Mouse (Mus musculus): Measurements from ENCODE around the gene B3galt4. TPM values are rescaled to one million over a fixed set of nuclear protein-coding genes. Genes with fewer than 3 reads are reported as not detected.

The B3galt4 gene
- polyA plus RNA-seq, 1 experiment from 2014 or later = 13.1 TPM

DNA sequence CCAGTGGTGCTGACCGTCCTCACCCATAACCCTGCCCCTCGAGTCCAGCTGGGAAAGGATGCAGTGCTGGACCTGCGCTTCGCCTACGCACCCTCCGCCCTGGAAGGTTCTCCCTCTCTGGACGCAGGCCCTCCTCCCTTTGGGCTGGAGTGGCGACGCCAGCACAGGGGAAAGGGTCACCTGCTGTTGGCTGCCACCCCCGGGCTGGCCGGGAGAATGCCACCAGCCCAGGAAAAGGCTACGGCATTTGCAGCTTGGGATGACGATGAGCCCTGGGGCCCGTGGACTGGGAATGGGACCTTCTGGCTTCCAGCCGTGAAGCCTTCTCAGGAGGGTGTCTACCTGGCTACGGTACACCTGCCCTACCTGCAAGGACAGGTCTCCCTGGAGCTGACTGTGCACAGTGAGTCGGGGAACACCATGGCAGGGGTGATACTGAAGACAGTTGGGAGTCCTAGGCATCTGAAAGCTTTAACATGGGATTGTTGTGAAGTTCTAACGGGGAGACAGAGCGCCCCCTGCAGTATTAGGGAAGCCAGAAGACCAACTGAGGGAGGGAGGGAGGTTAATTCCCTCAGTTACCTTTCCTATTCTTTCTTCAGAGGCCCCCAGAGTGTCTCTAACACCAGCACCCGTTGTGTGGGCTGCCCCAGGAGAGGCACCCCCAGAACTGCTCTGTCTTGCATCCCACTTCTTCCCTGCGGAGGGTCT is 25.7 kb downstream of the B3galt4 start:
- 85% methylated on average over 21 of the region's 21 CpGs for WGBS
- Histone ChIP-seq H3K36me3 (peaks cover 9% of the 10 kb centered on the region; the same call in 1 of the 2 replicates), H3K4me2 (no peak overlapping the region), H3K4me3 (replicated peaks) (no peak overlapping the region), H3K4me1 (peaks cover 22% of the 10 kb centered on the region), H3K27me3 (replicated peaks) (no peaks in the 10 kb centered on the region), H3K27ac (replicated peaks) (no peak overlapping the region), H3K9me3 (replicated peaks) (no peaks in the 10 kb centered on the region), H3K9ac (replicated peaks) (no peak overlapping the region)
- ATAC-seq (ENCODE audit: low FRiP score) = no peak

- no peak for ATAC-seq (ENCODE audit: low FRiP score)
- no peak overlapping the region for H3K4me3 ChIP-seq (replicated peaks)
- no peaks in the 10 kb centered on the region for H3K9me3 ChIP-seq (replicated peaks)
- WGBS = 87% methylated on average over 10 of the region's 10 CpGs
- no peak overlapping the region for H3K9ac ChIP-seq (replicated peaks)
- no peak overlapping the region for H3K4me2 ChIP-seq
- H3K36me3 ChIP-seq = peaks cover 9% of the 10 kb centered on the region; the same call in 1 of the 2 replicates
- H3K27ac ChIP-seq (replicated peaks) = no peak overlapping the region
- H3K4me1 ChIP-seq = peaks cover 30% of the 10 kb centered on the region
- H3K27me3 ChIP-seq (replicated peaks) = no peaks in the 10 kb centered on the region
Observed at GRCm38 (mm10) chr17:33924577-33925283, 26.6 kb downstream of the B3galt4 start.

DNA sequence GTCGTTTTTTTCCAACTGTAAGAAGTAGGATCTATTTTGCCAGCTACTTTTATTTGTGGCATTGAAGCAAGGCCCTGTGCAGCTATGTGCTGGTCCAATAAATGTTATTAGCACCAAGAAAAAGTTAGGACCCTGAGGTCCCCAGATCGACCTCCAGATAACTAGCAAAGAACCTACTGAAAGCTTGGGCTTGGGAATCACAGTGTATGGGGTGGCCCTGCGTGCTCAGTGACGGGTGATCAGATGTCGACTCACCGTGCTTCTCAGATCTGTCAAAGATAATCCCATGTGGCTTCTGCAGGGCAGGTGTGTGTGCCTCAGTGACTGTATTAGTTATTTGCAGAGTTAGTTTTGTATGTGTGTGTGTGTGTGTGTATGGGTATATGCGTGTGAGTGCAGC is 29.9 kb downstream of the B3galt4 start:
- 0 out of 2 replicates have a peak overlapping the region, but pooled peaks have one; percentile 60 for H3K27ac ChIP-seq (replicated peaks)
- peak overlapping the region; percentile 70; the same call in 1 of the 2 replicates for H3K4me2 ChIP-seq
- H3K4me1 ChIP-seq = peaks cover 44% of the 10 kb centered on the region
- no peak for ATAC-seq (ENCODE audit: low FRiP score)
- no peaks in the 10 kb centered on the region for H3K9me3 ChIP-seq (replicated peaks)
- no peak overlapping the region for H3K4me3 ChIP-seq (replicated peaks)
- no peak overlapping the region for H3K9ac ChIP-seq (replicated peaks)
- 84% methylated on average over 7 of the region's 7 CpGs for WGBS
- peaks cover 14% of the 10 kb centered on the region; the same call in 1 of the 2 replicates for H3K36me3 ChIP-seq
- H3K27me3 ChIP-seq (replicated peaks) = no peaks in the 10 kb centered on the region

DNA sequence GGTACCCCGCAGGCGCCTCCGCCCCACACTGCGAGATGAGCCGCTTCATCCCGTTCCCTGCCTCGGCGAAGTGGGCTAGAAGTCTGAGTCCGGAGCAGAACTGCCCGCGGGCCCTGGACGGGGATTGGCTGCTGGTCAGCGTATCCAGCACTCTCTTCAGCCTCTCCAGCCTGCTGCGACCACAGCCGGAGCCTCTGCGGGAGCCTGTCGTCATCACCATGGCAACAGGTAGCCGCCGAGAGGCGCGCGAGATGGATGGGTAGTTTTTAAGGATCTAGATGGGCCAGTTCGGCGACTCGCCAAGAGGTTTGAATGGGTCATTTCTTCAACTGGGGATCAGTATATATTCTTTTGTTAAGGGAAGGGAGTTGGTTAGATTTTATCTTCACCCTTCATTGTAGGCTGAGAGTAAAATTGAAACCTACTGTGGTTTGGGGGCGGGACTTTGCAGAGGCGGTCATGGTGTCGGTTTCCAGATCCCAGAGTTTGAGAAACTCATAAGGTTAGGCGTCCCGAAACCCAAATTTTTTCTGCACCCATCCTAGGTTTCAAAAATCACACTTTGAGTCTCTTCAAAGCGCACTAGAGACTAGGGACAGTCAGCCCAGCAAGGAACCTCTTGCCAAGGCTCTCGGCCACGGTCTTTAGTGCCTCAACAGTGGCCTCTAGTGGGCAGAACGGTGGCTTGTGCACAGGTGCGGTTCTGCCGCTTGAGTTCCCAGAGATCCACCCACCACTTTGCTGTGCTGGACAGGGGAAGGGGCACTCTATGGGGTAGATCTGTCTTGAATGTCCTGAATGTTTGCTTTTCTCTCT is 30.8 kb downstream of the B3galt4 start:
- peak overlapping the region; percentile 57 for H3K9ac ChIP-seq (replicated peaks)
- H3K4me1 ChIP-seq = peaks cover 46% of the 10 kb centered on the region
- peak overlapping the region; percentile 60 for H3K27ac ChIP-seq (replicated peaks)
- H3K4me2 ChIP-seq = peak overlapping the region; percentile 70
- peak overlapping the region; percentile 45 for H3K4me3 ChIP-seq (replicated peaks)
- peaks cover 11% of the 10 kb centered on the region; the same call in 1 of the 2 replicates for H3K36me3 ChIP-seq
- H3K27me3 ChIP-seq (replicated peaks) = no peaks in the 10 kb centered on the region
- WGBS = 1% methylated on average over 36 of the region's 36 CpGs
- peak; percentile 11; the same call in 1 of the 2 replicates for ATAC-seq (ENCODE audit: low FRiP score)
- no peaks in the 10 kb centered on the region for H3K9me3 ChIP-seq (replicated peaks)

DNA sequence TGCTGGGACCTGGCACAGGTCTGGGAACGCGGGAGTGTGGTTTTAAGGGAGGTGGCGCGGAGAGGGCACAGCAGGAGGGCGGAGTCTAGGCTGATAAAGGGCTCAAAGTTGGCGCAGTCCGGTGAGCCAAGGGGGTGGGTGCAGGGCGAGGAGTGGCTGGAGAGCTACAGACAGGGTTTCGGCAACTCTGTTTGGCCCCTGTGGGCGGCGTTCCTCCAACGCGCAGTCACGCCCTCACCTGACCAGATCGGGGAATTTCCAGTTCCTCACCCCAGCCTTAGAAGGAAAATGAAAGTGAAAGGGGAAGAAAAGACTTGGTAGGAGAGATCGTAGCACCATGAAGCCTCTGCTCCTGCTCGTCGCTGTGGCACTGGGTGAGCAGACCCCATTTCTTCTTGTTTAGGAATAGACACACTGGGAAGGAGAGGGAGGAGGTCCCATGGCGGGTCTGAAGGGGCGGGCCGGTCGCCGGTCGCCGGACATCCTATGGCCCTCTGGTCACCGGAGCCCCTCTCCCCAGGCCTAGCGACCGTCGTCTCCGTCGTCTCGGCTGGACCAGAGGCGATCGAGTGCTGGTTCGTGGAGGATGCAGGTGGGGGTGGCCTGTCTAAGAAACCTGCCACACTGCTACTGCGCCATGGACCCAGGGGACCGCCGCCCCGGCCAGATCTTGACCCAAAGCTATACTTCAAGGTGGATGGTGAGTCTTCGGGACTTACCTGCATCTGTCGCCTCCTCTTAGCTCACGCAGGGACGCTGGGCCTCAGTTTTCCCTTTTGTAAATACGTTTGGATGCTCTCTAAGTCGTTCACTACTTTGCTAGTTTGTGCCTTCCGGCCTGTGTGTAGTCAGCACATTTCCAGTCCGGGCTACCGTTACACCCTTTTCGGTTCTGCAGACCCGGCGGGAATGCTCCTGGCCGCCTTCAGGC is 31.7 kb downstream of the B3galt4 start:
- 2% methylated on average over 52 of the region's 52 CpGs for WGBS
- Histone ChIP-seq H3K4me1 (peaks cover 53% of the 10 kb centered on the region), H3K9me3 (replicated peaks) (no peaks in the 10 kb centered on the region), H3K9ac (replicated peaks) (peak overlapping the region; percentile 57), H3K27me3 (replicated peaks) (no peaks in the 10 kb centered on the region), H3K4me3 (replicated peaks) (peak overlapping the region; percentile 45), H3K4me2 (peak overlapping the region; percentile 70), H3K27ac (replicated peaks) (peak overlapping the region; percentile 60), H3K36me3 (peaks cover 13% of the 10 kb centered on the region; the same call in 1 of the 2 replicates)
- ATAC-seq (ENCODE audit: low FRiP score) = no peak

- Histone ChIP-seq H3K9ac (replicated peaks) (no peak overlapping the region), H3K4me3 (replicated peaks) (peak overlapping the region; percentile 45), H3K4me2 (peak overlapping the region; percentile 70), H3K36me3 (peaks cover 23% of the 10 kb centered on the region), H3K4me1 (peaks cover 64% of the 10 kb centered on the region), H3K9me3 (replicated peaks) (no peaks in the 10 kb centered on the region), H3K27ac (replicated peaks) (no peak overlapping the region), H3K27me3 (replicated peaks) (no peaks in the 10 kb centered on the region)
- no peak for ATAC-seq (ENCODE audit: low FRiP score)
- WGBS = 62% methylated on average over 37 of the region's 37 CpGs
Observed at GRCm38 (mm10) chr17:33918293-33919203, 32.7 kb downstream of the B3galt4 start.

- H3K9me3 ChIP-seq (replicated peaks) = no peaks in the 10 kb centered on the region
- WGBS = 80% methylated on average over 18 of the region's 18 CpGs
- H3K9ac ChIP-seq (replicated peaks) = no peak overlapping the region
- 0 out of 2 replicates have a peak overlapping the region, but pooled peaks have one; percentile 79 for H3K4me2 ChIP-seq
- H3K36me3 ChIP-seq = peaks cover 29% of the 10 kb centered on the region
- no peaks in the 10 kb centered on the region for H3K27me3 ChIP-seq (replicated peaks)
- H3K27ac ChIP-seq (replicated peaks) = no peak overlapping the region
- ATAC-seq (ENCODE audit: low FRiP score) = no peak
- peaks cover 66% of the 10 kb centered on the region for H3K4me1 ChIP-seq
- no peak overlapping the region for H3K4me3 ChIP-seq (replicated peaks)
Observed at GRCm38 (mm10) chr17:33917656-33918292, 33.5 kb downstream of the B3galt4 start.

DNA sequence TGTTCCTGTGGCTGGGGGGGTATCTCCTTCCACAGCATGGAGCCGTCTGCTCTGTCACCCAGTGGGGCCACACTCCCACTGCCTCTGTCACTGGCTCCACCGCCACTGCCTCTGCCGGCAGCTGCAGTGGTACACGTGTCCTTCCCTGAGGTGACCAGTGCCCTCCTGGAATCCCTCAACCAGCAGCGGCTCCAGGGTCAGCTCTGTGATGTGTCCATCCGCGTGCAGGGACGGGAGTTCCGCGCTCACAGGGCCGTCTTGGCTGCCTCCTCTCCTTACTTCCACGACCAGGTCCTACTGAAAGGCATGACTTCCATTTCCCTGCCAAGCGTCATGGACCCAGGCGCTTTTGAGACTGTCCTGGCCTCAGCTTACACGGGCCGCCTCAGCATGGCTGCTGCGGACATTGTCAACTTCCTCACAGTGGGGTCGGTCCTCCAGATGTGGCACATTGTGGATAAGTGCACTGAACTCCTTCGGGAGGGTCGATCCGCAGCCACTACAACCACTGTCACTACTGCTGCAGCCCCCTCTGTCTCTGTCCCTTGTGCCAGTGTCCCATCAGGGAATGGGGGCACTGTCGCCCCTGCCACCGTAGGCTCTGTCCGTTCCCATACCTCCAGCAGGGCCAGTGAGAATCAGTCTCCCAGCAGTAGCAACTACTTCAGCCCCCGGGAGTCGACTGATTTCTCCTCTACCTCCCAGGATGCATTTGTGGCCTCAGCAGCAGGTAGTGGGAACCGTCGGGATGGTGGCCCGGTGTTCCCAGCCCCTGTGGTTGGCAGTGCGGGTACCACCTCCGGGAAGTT is 34.2 kb downstream of the B3galt4 start:
- Histone ChIP-seq H3K36me3 (peaks cover 33% of the 10 kb centered on the region), H3K27ac (replicated peaks) (no peak overlapping the region), H3K4me2 (peak overlapping the region; percentile 79), H3K9ac (replicated peaks) (peak overlapping the region; percentile 49; the same call in 1 of the 2 replicates), H3K4me3 (replicated peaks) (peak overlapping the region; percentile 54), H3K27me3 (replicated peaks) (no peaks in the 10 kb centered on the region), H3K4me1 (peaks cover 72% of the 10 kb centered on the region), H3K9me3 (replicated peaks) (no peaks in the 10 kb centered on the region)
- 75% methylated on average over 31 of the region's 31 CpGs for WGBS
- no peak for ATAC-seq (ENCODE audit: low FRiP score)

- Histone ChIP-seq H3K36me3 (peaks cover 41% of the 10 kb centered on the region), H3K9ac (replicated peaks) (peak overlapping the region; percentile 49), H3K4me3 (replicated peaks) (peak overlapping the region; percentile 54), H3K27ac (replicated peaks) (peak overlapping the region; percentile 88), H3K4me2 (peak overlapping the region; percentile 79), H3K4me1 (peaks cover 78% of the 10 kb centered on the region), H3K9me3 (replicated peaks) (no peaks in the 10 kb centered on the region), H3K27me3 (replicated peaks) (no peaks in the 10 kb centered on the region)
- under 1% methylated on average over 16 of the region's 20 CpGs for WGBS
- ATAC-seq (ENCODE audit: low FRiP score) = peak; percentile 42
Observed at GRCm38 (mm10) chr17:33916294-33916693, 35.0 kb downstream of the B3galt4 start.

All from neural tube, embryonic 15.5 days (tissue).